Mouse (Mus musculus) Patski (cell line): Measurements from ENCODE around the gene Matk. TPM values are rescaled to one million over a fixed set of nuclear protein-coding genes. Genes with fewer than 3 reads are reported as not detected.

ENCODE experiments used
- ATAC-seq: fragments of 100-300 bp; one replicate; pipeline ENCODE4 v1.8.0; 2021
- CTCF ChIA-PET: fragments of 350-600 bp; sonication (Branson Sonifier 250); formaldehyde crosslinking; loops from one replicate; lab custom pipeline; 2022; ENCODE audit warnings: inconsistent platforms; lab: Charles Lee
- POLR2A ChIA-PET: fragments of 350-600 bp; sonication (Branson Sonifier 250); formaldehyde crosslinking; loops from one replicate; lab custom pipeline; 2022; ENCODE audit warnings: antibody characterized with exemption, inconsistent platforms; lab: Charles Lee
- DNase-seq: peaks from one replicate; pipeline ENCODE4 v3.0.0-alpha.2; 2011; ENCODE audit warnings: low read depth, low spot score
- H3K27me3 ChIP-seq: fragments of 371-371 bp; one replicate; pipeline ENCODE4 v1.5.1; 2021
- CTCF ChIP-seq: fragments of 100-300 bp; IDR thresholded peaks from one replicate; pipeline ENCODE4 v1.5.1; 2021
- in situ Hi-C: fragments of 300-500 bp; cut with MboI; formaldehyde crosslinking; loops from 3 replicates; pipeline ENCODE4 v1.11.1; 2018; ENCODE audit warnings: low pct_unique_long_range_greater_than_20kb, mixed read lengths
- polyA plus RNA-seq: library from polyadenylated mRNA; unstranded; gene quantifications from one replicate; pipeline ENCODE4 v1.2.3, GENCODE M21; 2021

Gene Matk
- polyA plus RNA-seq, 1 experiment from 2014 or later: 1.5 TPM

DNA sequence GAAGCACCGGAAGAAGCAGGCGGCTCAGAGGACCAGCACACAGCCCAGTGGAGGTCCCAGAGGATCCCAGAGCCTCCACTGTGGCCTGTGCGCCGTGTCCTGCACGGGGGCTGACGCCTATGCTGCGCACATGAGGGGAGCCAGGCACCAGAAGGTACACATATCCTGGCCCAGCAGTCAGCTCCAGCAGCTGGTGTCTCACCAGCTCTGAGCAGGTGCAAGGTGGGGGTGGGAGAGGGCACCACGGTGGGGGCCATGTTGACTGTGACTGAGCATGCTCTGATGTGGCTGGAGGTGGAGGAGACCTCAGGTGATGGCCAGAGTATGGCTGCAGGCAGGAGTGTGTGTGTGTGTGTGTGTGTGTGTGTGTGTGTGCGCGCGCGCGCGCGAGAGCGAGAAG lies 10.7 kb upstream of the Matk start:
- in situ Hi-C loops: no loop called here
- DNase-seq (no peak), ATAC-seq (no peak)
- ChIA-PET POLR2A (no interaction called here), CTCF (interaction anchor here (3.1 to 5.4 kb wide), 2 partner anchors 25 kb away, joined by 17 to 22 read pairs; no protein-coding TSS in a partner anchor)
- no peaks in the 10 kb centered on the region for H3K27me3 ChIP-seq
- TF ChIP-seq CTCF: no peak

DNA sequence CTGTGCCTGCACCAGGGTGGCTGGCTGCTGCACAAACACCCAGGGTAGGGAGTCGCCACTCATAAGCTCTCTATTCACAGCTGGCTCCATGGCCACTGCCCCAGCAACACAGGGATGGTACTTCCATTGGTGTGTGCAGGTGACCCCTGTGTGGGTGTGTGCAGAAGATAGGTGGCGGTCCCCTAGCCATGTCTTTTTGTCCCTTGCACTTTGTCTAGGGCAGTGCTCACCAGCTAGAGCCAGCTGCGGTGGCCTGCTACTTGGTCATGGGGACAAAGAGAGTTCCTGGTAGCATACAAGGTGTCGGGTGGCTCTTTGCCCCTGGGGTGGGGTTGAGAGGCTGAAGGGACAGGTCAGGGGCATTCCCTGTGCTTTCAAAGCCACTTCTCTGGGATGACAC lies 8.6 kb upstream of the Matk start:
- no peak for TF ChIP-seq CTCF
- no peak for ATAC-seq
- CTCF ChIA-PET: interaction anchor here (0.6 to 3.1 kb wide), 7 partner anchors 8 to 54 kb away, joined by 3 to 17 read pairs (median 6); no protein-coding TSS in a partner anchor
- no peaks in the 10 kb centered on the region for H3K27me3 ChIP-seq
- POLR2A ChIA-PET: no interaction called here
- in situ Hi-C loops: no loop called here
- no peak for DNase-seq

DNA sequence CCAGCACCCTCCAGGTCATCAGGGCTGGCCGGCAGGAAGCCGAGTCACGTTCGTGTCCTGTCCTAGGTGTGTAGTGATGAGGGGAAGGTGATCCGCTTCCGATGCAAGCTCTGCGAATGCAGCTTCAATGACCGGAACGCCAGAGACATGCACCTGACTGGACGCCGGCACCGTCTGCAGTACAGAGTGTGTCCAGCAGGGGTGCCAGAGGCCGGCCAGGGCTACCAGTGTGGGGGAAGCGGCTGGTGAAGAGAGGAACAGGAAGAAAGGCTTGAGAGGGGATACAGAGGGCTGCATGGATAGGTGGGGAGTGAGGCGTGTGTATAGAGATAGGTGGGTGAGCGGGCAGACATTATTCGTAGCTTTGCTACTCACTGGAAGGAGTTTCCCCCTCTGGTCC lies 8.1 kb upstream of the Matk start:
- DNase-seq: no peak
- H3K27me3 ChIP-seq: no peaks in the 10 kb centered on the region
- POLR2A ChIA-PET: no interaction called here
- CTCF ChIA-PET: interaction anchor here (0.6 to 3.1 kb wide), 7 partner anchors 8 to 55 kb away, joined by 3 to 17 read pairs (median 6); no protein-coding TSS in a partner anchor
- no peak for ATAC-seq
- in situ Hi-C loops: no loop called here
- TF ChIP-seq CTCF: no peak

DNA sequence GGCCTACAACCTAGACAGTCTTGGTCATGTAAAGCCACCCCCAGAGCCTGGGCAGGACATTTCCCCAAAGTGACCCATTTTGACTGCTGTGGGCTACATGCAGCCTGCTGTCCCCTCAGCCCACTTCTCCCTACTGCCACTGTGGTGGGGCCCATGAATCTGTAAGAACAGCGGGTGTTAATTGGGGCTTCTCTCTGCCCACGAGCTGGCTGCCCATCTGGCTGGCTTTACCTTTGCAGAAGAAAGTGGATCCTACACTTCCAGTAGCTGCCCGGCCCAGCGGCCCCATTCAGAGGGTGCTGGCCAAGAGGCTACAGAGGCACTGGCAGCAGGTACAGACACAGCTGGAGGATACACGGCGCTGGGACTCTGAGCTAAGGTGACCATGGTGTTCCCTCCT lies 7.6 kb upstream of the Matk start:
- TF ChIP-seq CTCF: no peak
- POLR2A ChIA-PET: no interaction called here
- ATAC-seq: no peak
- no peak for DNase-seq
- no peaks in the 10 kb centered on the region for H3K27me3 ChIP-seq
- in situ Hi-C loops: no loop called here
- CTCF ChIA-PET: interaction anchor here (1.8 to 3.1 kb wide), 4 partner anchors 9 to 28 kb away, joined by 6 to 17 read pairs (median 10); no protein-coding TSS in a partner anchor

DNA sequence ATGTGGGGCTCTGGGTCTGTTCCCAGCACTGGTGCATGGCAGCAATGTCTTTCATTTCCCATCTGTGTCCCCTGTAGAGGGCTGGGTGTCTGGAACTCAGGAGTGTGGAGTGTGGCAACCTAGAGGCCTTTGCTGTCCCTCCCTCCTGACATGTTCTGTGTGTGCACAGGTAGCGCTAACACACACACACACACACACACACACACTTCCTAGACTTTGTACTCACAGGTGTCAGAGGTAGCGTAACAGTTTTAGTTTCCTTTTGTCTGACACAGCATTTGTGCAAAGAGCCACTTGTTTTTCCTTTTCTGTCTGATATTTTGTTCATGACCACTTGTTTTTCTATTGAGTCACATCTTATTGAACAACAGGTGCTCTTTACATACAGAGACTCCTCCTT lies 4.9 kb upstream of the Matk start:
- CTCF ChIA-PET: interaction anchor here (1.1 kb wide), 1 partner anchor 18 kb away, joined by 3 read pairs; no protein-coding TSS in a partner anchor
- H3K27me3 ChIP-seq: peaks cover 4% of the 10 kb centered on the region
- ATAC-seq (no peak), DNase-seq (no peak)
- POLR2A ChIA-PET: no interaction called here
- TF ChIP-seq CTCF: no peak
- in situ Hi-C loops: no loop called here

DNA sequence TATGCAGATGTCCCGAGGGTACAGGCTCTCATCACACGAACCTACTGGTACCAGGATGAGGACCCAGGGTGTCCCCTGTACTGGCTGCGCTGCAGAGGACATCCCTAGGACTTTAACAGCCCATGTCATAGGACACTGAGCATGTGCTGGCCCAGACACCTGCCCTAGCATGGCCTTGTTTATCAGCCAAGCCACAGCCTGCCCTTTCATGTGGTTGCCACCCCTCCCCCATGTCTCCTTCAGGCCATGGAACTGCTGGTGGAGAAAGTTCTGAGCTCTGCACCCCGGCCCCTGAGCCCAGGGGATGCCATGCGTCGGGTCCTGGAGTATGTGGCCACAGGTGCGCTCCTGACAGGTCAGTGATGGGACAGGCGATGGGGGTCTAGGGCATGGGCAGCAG lies 3.3 kb upstream of the Matk start:
- DNase-seq: no peak
- in situ Hi-C loops: no loop called here
- no peak for TF ChIP-seq CTCF
- ATAC-seq: no peak
- H3K27me3 ChIP-seq: peaks cover 9% of the 10 kb centered on the region
- ChIA-PET CTCF (interaction anchor here (0.9 kb wide), 1 partner anchor 8 kb away, joined by 6 read pairs; no protein-coding TSS in a partner anchor), POLR2A (no interaction called here)

DNA sequence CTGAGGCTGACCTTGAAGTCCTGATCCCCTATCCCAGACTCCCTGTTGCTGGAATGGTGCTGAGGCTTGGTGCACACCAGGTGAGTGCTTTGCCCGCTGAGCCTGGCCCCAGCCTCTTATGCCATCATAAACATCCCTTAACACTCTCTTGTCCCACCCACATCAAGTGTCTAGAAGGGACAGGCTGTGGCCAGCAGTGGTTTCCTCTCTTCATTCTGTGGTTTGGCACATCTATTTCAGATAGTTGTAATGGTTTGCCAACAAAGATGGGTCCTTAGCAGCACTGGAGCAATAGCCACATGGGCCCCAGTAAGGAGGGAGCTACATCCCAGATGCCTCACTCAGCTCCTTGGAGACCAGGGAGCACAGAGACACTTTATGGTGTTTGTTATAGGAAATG lies 2.2 kb downstream of the Matk start:
- POLR2A ChIA-PET: interaction anchor here (0.9 kb wide), 1 partner anchor 9 kb away, joined by 4 read pairs; no protein-coding TSS in a partner anchor
- DNase-seq (no peak), ATAC-seq (no peak)
- in situ Hi-C loops: no loop called here
- TF ChIP-seq CTCF: no peak
- H3K27me3 ChIP-seq: peaks cover 38% of the 10 kb centered on the region
- CTCF ChIA-PET: interaction anchor here (3.0 to 3.6 kb wide), 2 partner anchors 11 to 14 kb away, joined by 11 read pairs; no protein-coding TSS in a partner anchor

DNA sequence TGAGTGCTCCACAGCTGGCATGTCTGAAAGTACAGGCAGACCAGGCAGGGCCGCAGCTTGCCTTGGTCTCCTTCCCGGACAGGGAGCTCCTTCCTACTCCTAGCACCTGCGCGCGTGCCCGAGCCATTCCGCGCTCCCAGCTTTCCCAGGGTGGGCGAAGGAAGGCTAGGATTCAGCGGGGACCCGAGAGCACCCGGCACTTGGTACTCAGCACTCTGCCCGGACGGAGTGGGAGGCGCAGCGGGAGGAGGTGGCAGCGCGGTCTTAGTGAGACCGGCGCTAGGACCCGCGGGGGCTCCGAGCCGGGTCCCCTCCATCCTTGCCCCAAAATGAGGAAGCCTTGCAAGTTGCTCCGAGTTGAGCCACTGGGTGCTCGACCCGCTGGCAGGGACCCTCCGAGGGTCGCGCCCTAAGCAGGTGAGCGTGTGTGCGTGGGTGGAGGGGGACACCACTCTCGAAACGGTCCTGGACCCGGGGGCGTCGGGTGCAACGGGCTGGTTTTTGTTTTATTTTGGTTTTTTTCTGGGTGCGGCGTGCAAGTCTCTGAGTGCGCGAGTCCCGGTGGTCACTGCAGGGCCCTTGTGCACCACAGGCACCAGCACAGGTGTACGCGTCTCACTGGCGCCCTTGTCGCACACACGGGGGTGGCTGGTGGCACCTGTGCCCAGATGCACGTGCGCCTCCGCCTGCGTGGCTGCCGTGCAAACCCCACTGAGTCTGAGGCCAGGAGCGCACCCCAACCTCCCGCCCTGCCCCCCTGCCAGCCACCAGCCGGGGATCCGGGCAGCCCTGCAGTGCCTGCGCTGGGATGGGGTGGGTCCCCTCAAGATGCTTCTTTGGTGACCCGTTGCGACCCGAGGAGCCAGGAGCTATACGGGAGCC lies 4.7 kb downstream of the Matk start:
- ChIA-PET CTCF (interaction anchor here (3.0 kb wide), 1 partner anchor 13 kb away, joined by 11 read pairs; no protein-coding TSS in a partner anchor), POLR2A (no interaction called here)
- no peak for TF ChIP-seq CTCF
- ATAC-seq: no peak
- peaks cover 35% of the 10 kb centered on the region for H3K27me3 ChIP-seq
- in situ Hi-C loops: no loop called here
- DNase-seq: no peak

DNA sequence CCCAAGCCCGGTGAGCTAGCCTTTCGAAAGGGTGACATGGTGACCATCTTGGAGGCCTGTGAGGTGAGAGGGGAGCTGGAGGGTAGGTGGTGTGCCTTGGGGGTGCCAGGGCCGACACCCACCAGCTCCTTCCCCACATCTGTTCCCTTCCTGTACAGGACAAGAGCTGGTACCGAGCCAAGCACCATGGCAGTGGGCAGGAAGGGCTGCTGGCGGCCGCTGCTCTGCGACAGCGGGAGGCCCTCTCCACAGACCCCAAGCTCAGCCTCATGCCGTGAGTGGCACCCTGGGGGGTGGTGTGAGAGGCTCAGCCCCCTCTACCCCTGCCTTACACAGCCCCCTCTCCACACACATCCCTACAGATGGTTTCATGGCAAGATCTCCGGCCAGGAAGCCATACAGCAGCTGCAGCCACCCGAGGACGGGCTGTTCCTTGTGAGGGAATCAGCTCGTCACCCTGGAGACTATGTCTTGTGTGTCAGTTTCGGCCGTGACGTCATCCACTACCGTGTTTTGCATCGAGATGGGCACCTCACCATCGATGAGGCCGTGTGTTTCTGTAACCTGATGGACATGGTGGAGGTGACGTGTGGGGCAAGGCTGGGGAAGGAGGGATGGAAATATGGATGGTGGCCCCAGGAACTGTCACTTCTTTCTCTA lies 6.6 kb downstream of the Matk start:
- ChIA-PET CTCF (interaction anchor here (1.2 kb wide), 1 partner anchor 15 kb away, joined by 3 read pairs; no protein-coding TSS in a partner anchor), POLR2A (interaction anchor here (0.6 kb wide), 1 partner anchor 242 kb away, joined by 3 read pairs; no protein-coding TSS in a partner anchor)
- no peak for TF ChIP-seq CTCF
- no peak for DNase-seq
- H3K27me3 ChIP-seq: peaks cover 29% of the 10 kb centered on the region
- in situ Hi-C loops: no loop called here
- no peak for ATAC-seq

DNA sequence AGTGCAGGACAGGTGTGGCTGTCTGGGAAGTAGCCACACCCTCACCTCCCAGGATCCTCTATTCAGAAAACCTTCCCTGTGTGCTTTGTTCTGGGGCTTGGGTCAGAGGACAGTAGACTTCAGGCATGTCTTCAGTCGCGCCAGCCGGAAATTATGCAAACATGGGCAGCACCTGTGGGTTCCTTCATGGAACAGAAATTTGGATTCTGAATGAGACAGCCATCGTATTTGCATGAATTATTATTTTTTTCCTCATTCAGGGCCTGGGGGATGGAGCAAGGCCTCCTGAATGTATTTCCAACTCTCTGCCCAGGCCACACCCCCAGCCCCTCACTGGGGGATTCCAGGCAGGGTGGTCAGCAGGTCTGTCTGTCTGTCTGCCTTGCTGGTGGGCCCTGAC lies 8.3 kb downstream of the Matk start:
- no peak for DNase-seq
- ChIA-PET POLR2A (no interaction called here), CTCF (no interaction called here)
- no peak for TF ChIP-seq CTCF
- in situ Hi-C loops: no loop called here
- ATAC-seq: no peak
- H3K27me3 ChIP-seq: peaks cover 29% of the 10 kb centered on the region
